Mouse (Mus musculus) embryonic facial prominence, embryonic 11.5 days (tissue): ENCODE measurements around the gene Dnajc28. TPM values are rescaled to one million over a fixed set of nuclear protein-coding genes. Genes with fewer than 3 reads are reported as not detected.

Source experiments
- ATAC-seq: fragments of 200-750 bp; cut with Nextera tagmentation; replicated peaks from 2 replicates; pipeline ENCODE4 v1.8.0; 2017; ENCODE audit warnings: low read depth; ENCODE audit not compliant: insufficient number of reproducible peaks, low FRiP score, low TSS enrichment
- DNase-seq: peaks from one replicate; pipeline ENCODE4 v3.0.0-alpha.2; 2015; ENCODE audit warnings: low spot score
- H3K27ac ChIP-seq: fragments of 300-500 bp; sonication (generic); replicated peaks from 2 replicates; pipeline ENCODE4 v1.5.1; 2014; ENCODE audit warnings: mild to moderate bottlenecking, low read depth, low read length, control low read depth
- H3K27me3 ChIP-seq: fragments of 300-500 bp; sonication (generic); 2 replicates; pipeline ENCODE4 v1.6.1; 2014; ENCODE audit warnings: mild to moderate bottlenecking, low read length, moderate library complexity, mixed read lengths; ENCODE audit not compliant: control insufficient read depth, insufficient read depth
- H3K36me3 ChIP-seq: fragments of 300-500 bp; sonication (generic); replicated peaks from 2 replicates; pipeline ENCODE4 v1.6.1; 2014; ENCODE audit warnings: low read depth, mild to moderate bottlenecking, low read length, moderate library complexity, mixed read lengths; ENCODE audit not compliant: control insufficient read depth, insufficient read depth
- H3K4me1 ChIP-seq: fragments of 300-500 bp; sonication (generic); 2 replicates; pipeline ENCODE4 v1.6.1; 2014; ENCODE audit warnings: low read length, mixed read lengths; ENCODE audit not compliant: control insufficient read depth, insufficient read depth
- H3K4me2 ChIP-seq: fragments of 300-500 bp; sonication (generic); 2 replicates; pipeline ENCODE4 v1.6.1; 2014; ENCODE audit warnings: low read depth, mild to moderate bottlenecking, control low read depth, low read length, moderate library complexity
- H3K4me3 ChIP-seq: fragments of 300-500 bp; sonication (generic); 2 replicates; pipeline ENCODE4 v1.5.1; 2014; ENCODE audit warnings: low read depth, low read length, control low read depth
- H3K9ac ChIP-seq: fragments of 300-500 bp; sonication (generic); replicated peaks from 2 replicates; pipeline ENCODE4 v1.6.1; 2014; ENCODE audit warnings: mild to moderate bottlenecking, control low read depth, low read length
- H3K9me3 ChIP-seq: fragments of 300-500 bp; sonication (generic); replicated peaks from 2 replicates; pipeline ENCODE4 v1.6.1; 2016; ENCODE audit warnings: mild to moderate bottlenecking, low read length, inconsistent platforms, mixed read lengths; ENCODE audit not compliant: control insufficient read depth
- WGBS: fragments of 180-500 bp; shearing (Covaris S2); extraction: QIAGEN DNeasy Blood & Tissue Kit; methylation state at CpG from one replicate; pipeline ENCODE4 v1.1.7; 2014; 5-methylcytosine and 5-hydroxymethylcytosine counted together
- polyA plus RNA-seq: library from polyadenylated mRNA; unstranded; fragments of >200 nt; fragmentation: Nextera tagmentation; extraction: Ambion mirVana; gene quantifications from 2 replicates; pipeline ENCODE4 v1.2.1, GENCODE M21; 2014

Gene Dnajc28
- polyA plus RNA-seq, 1 experiment from 2014 or later: 4.7 TPM

DNA sequence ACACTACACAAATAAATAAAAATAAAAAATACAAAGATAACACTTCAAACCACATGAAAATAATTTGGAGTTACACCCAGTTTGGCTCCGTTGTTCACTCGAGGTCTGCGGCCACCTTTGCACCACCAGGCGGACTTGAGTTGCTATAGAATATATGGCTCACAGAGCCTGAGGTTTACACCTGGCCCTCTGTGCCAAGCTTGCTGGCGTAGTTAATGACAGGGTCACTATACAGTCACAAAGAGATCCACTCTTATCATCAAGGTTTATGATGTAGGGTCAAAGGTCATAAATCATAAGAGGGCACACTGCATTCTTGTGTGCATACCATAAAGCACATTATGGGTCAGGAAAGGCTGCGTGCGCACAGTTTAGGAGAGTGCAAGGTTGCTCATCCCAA is 52.8 kb downstream of the Dnajc28 start:
- no peak for DNase-seq
- H3K4me1 ChIP-seq: no peaks in the 10 kb centered on the region
- 89% methylated on average over 7 of the region's 7 CpGs for WGBS

DNA sequence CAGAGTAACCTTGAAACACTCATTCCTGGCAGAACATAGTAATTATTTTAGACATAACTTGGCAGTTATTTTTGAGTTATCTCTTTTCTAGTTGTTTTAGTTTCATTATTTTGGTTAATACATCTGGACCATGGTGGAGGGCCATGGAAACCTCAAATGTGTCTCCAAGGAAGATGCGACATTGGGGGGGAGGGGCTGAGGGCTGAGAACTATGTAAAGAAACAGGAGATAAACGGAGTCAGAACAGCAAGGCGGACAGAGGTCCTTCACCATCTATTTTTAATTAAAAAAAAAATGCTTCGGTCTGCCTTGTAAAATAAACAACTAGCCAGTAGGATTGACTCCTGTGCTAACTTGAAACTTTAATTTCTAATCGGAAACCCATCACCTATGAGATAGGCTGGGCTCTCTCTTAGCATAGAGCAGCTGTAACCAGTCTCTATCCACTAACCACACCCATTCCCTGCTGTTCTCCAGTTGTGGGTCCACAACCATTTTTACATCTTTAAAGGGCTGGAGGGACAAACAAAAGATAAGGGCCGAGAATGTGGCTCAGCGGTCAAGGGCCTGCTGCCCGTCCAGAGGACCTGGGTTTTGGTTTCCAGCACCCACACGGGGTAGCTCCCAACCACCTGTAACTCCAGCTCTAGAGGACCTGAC is 53.4 kb downstream of the Dnajc28 start:
- no peak overlapping the region for H3K4me3 ChIP-seq
- ATAC-seq: no peak
- no peak overlapping the region for H3K27ac ChIP-seq
- H3K9ac ChIP-seq: no peak overlapping the region
- DNase-seq: no peak
- 76% methylated on average over 9 of the region's 9 CpGs for WGBS
- no peaks in the 10 kb centered on the region for H3K27me3 ChIP-seq
- no peaks in the 10 kb centered on the region for H3K4me1 ChIP-seq
- no peak overlapping the region for H3K4me2 ChIP-seq
- H3K9me3 ChIP-seq: no peaks in the 10 kb centered on the region
- H3K36me3 ChIP-seq: no peaks in the 10 kb centered on the region

More for the DNA sequence above, 52.8 kb downstream of the Dnajc28 start:
- no peak overlapping the region for H3K4me2 ChIP-seq
- H3K27ac ChIP-seq: no peak overlapping the region
- no peak overlapping the region for H3K9ac ChIP-seq
- no peaks in the 10 kb centered on the region for H3K9me3 ChIP-seq
- no peaks in the 10 kb centered on the region for H3K36me3 ChIP-seq
- no peak for ATAC-seq
- no peaks in the 10 kb centered on the region for H3K27me3 ChIP-seq
- H3K4me3 ChIP-seq: no peak overlapping the region

DNA sequence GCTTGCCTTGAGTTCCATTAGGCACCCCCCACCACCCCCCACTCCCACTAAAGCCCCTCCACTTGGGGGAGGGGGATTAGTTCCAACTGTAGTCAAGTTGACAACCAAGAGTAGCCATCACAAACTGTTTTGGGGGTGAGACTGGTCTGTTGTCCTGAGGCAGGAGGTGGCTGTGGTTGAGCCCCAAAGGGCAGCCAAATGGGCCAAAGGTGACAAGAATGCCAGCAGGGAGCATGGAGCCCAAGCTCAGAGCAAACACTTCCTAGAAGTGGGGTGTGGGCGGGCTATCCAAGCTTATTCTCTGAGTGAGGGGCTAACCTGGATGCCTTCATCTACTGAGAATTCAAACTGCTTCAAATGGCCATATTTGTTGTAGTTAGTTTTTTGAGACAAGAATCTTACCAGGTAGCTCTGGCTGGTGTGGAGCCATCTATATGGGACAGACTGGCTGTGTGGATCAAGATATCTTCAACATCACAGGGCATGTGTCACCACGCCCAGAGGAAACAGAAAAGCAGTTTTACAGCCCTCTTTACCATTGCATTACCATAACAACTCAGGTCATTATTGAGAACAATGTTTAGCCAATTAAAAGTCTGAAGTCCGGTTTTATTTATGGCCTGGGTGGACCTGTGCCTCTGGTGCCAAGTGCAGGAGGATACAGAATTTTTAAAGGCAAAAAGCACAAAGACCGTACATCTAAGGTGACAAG is 54.1 kb downstream of the Dnajc28 start:
- no peak for ATAC-seq
- Histone ChIP-seq H3K4me3 (no peak overlapping the region), H3K9me3 (no peaks in the 10 kb centered on the region), H3K27me3 (no peaks in the 10 kb centered on the region), H3K4me2 (no peak overlapping the region), H3K27ac (no peak overlapping the region), H3K4me1 (no peaks in the 10 kb centered on the region), H3K9ac (no peak overlapping the region), H3K36me3 (no peaks in the 10 kb centered on the region)
- DNase-seq: no peak
- 84% methylated on average over 4 of the region's 4 CpGs for WGBS

Other genes with a start within 250 kb of the Dnajc28 start
- gene Ifnar2, start 246.2 kb downstream of the Dnajc28 start, polyA plus RNA-seq: 36.2 and 36.3 TPM in 2 replicates
- gene Gm21970, start 227.3 kb downstream of the Dnajc28 start, polyA plus RNA-seq: not detected in 2 replicates
- gene Il10rb, start 212.9 kb downstream of the Dnajc28 start, polyA plus RNA-seq: 9.8 and 9.9 TPM in 2 replicates
- gene Ifnar1, start 133.8 kb downstream of the Dnajc28 start, polyA plus RNA-seq: 51.5 and 57.4 TPM in 2 replicates
- 40.4 and 41.4 TPM in 2 replicates for gene Ifngr2, start 72.0 kb downstream of the Dnajc28 start, polyA plus RNA-seq
- gene Tmem50b, start 21.2 kb downstream of the Dnajc28 start, polyA plus RNA-seq: 39.8 and 41.6 TPM in 2 replicates
- gene Gart, start 27.9 kb upstream of the Dnajc28 start, polyA plus RNA-seq: 113 and 117 TPM in 2 replicates
- gene Son, start 28.5 kb upstream of the Dnajc28 start, polyA plus RNA-seq: 135 and 143 TPM in 2 replicates
- gene Donson, start 69.7 kb upstream of the Dnajc28 start, polyA plus RNA-seq: 32.4 and 36.7 TPM in 2 replicates
- 66.7 and 76.4 TPM in 2 replicates for gene Cryzl1, start 109.9 kb upstream of the Dnajc28 start, polyA plus RNA-seq
- gene Itsn1, start 110.3 kb upstream of the Dnajc28 start, polyA plus RNA-seq: 36.5 and 40.1 TPM in 2 replicates